Mouse (Mus musculus): Measurements from ENCODE around the gene Gan.

DNA sequence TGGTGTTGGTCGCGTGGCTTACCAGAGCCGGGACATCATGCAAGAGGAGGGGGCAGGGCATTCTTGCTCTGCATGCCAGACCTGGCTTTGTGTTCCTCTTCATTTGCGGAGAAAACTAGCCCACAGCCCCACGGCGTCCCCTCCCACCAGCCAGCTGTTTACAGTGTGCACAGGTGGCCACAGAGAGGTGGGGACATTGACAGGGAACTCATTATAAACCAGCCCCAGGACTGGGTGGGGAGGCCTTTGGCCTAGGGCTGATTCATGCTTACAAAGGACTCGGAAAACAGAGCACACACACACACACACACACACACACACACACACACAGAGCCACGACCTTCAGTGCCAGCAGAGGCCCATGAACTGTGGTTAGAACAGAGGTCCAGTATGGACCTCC, 45.7 kb upstream of the Gan start:
- no peak for TF ChIP-seq GATA1 (IDR thresholded peaks at IDR 0.05; ENCODE audit: borderline replicate concordance, low read length)
- TF ChIP-seq TAL1 (conservative IDR thresholded peaks at IDR 0.05; ENCODE audit: low read depth, low read length), result no peak
- no peak for TF ChIP-seq CTCF (IDR thresholded peaks at IDR 0.05; ENCODE audit: low read depth, low read length)

Data from G1E (cell line).